Mouse (Mus musculus): ENCODE data around the gene Rpp30.

Gene Rpp30

DNA sequence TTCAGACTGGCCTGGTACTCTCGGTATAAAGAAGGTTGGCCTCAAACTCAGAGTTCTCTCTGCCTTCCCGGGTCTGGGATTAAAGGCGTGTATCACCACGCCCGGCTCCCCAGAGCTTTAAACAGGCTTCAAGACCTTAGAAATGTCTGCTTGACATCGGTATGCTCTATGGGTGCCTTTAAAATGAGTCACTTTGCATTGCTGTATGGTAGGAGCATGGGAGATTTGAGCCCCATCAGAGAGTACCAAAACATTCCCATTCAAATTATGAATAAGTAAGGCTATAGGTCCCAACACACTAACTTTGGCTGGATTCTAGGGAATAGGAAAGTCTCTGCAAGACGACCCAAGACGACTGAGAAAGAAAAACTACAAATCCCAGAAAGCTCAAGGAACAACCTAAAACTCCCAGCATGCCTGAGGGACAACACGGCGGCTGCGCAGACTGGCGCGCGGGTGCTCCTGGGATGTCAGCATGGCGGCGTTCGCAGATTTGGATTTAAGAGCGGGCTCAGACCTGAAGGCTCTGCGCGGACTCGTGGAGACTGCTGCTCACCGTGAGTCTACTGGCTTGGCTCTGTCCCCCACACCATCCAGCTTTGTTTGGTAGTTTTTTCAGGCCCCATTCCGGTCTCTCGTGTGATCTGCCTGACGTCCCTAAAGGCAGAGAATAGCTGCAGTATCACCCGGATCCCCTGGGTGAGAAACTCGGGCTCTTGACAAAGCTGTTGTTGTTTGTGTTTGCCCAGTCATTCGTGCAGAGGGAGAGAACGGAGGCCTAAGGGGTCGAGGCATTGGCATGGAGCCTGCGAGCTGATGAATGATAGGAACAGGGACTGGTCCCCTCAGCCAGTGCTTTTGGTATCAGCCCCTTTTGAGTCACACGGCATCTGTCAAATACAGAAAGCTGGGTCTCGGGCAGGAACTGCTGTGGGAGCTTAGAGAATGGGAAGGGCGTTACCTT, at the start of gene Rpp30:
Rpp30 (plus strand) TSS at position 455 of the 964 bp plus-strand sequence.
- DNase-seq (ENCODE audit: inconsistent ontology term), result peak; percentile 91

DNA sequence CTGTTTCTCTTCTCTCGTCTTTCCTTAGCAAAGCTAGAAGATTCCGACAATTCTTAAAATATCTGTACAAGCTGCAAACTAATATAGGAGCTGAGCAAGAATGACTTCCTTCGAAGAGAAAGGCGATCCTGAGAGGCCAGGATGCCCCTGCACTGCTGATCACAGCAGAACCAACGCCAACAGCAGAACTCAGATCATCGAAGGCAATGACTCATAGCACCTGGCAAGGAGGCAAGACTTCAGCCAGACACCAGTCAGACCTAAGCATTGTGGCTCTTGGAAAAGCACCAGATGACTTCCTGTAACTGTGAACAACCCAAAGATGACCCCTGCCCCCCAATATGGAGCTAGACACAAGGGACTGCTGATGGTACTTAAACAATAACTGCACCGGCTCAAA, 37.5 kb upstream of the Rpp30 start:
- no peak for DNase-seq (ENCODE audit: inconsistent ontology term)

DNA sequence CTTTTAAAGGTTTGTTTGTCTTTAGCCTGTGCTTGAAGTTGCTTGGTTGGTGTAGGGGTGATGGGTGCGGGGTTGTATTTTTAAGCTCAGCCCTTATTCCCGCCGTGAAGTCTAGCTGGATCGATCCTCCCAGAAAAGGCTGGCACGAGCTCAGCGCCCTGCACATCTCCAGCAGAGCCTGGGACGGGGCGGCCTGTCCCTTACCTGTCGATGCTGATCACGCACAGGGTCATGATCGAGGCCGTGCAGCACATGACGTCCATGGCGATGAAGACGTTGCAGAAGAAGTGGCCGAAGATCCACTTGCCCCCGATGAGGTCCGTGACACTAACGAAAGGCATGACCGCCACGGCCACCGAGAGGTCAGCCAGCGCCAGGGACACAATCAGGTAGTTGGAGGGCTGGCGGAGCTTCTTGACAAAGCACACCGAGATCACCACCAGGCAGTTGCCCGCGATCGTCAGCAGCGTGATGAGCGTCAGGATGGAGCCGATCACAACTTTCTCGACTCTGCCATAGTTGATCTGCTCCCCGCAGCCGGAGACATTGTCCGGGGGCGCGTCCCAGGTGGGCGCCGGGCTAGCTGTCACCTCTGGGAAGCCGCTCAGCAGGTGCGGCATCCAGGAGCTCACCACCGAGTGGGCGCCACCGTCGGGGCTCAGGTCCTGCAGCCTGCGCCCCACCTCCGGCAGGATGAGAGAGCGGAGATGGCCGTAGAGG, 26.9 kb upstream of the Rpp30 start:
- DNase-seq (ENCODE audit: inconsistent ontology term), result no peak

DNA sequence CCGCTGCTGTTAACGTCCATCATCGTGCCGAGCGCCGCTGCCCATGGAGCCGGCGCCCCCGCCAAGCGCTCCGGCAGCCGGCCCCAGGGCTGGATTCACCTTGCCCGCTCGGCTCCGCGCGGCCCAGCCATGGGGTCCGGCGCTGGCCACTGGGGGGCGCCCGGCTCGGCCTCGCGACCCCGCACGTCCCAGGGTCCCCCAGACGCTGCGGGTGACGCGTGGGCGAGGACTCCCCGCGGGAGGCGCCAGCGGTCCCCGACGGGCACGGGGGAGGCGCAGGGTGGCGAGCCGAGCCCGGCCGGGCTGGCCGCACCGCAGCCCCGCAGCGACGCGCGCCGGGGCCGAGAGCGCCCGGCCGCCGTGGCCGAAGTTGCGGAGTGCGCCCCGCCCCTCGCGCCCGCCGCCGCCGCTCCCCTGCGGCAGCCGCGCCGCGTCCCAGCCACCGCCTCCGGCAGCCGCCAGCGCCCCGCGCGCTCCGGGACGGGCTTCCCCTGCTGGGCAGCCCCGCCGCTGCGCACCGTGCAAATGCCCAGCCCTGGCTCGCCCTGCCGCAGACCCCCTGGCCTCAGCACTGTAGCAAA, 26.2 kb upstream of the Rpp30 start, which contains the start of gene Htr7:
Htr7 (minus strand) TSS at position 277 of the 581 bp plus-strand sequence.
- DNase-seq (ENCODE audit: inconsistent ontology term), result peak; percentile 37

DNA sequence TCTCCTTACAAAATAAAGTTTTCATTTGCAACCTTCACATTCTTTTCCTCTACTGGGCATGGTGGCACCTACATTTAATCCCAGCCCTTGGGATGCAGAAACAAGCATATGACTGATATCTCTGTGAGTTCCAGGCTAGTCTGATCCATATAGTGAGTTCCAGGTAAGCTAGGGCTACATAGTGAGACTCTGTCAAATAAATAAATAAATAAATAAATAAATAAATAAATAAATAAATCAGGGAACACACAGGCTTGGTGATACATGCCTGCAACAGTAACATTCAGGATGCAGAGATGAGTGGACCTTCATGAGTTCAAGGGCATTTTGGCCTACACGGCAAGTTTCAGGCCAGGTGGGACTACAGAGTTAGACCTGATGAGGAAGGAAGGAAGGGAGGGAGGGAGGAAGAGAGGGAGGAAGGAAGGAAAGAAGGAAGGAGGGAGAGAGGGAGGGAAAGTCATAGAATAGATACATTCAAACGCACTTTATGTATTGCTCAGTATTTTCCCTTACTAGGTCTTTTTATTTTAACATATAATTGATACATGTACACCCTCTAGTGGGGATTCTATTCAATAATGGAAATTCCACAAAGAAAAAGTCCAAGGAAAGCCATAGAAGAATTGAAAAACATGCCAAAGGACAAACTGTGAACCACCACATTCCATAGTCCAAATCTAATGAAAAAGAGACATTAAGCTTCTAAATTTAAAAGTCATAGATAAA, 20.6 kb upstream of the Rpp30 start:
- DNase-seq (ENCODE audit: inconsistent ontology term), result no peak

DNA sequence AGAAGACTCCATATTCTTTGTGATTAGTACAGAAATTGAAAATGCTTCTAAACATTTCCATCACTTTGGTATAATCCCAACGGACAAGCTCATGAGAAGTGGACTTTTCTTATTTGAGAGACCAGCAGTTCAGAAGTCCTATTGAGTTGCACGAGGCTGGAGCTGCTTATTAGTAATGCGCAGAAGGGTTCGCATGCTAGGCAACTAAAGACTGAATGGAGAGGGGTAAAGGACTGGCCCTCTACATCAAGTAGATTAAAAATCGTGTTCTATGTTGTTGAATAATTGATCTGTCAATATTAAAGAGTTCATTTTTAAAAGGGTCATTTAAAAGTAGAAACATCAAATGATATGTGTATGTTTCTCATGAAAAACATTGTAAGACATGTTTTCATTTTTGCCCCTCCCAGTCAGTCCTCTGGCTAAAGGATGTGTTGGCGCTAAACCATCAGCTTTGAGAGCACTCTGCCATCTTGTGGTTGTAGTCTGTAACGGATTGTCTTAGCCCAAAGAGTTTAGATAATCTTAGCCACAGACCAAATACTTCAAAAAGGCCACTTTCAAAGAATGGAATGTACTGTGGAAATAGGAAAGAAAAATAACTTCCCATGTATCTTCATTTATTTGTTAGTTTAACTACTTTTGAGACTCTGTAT, 782 bp upstream of the Rpp30 start:
- DNase-seq (ENCODE audit: inconsistent ontology term), result peak; percentile 74

DNA sequence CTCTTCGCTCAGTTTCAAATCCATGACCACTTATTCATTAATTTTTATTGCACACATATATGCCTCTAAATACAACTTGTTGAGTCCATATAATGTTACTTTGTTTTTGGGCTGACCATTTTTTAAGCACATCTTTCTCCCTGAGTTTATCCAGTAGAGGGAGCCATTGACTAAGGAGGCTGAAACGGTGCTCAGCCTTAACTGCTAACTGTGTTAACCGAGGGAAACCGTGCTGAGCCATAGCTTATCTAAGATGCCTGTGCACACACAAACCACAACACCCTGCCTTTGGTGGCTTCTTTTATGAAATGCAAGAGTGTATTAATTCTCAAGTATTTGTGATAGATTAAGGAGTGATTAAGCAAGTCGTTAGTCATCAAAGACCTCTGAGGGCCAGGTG, 7.3 kb downstream of the Rpp30 start:
- peak; percentile 9 for DNase-seq (ENCODE audit: inconsistent ontology term)

DNA sequence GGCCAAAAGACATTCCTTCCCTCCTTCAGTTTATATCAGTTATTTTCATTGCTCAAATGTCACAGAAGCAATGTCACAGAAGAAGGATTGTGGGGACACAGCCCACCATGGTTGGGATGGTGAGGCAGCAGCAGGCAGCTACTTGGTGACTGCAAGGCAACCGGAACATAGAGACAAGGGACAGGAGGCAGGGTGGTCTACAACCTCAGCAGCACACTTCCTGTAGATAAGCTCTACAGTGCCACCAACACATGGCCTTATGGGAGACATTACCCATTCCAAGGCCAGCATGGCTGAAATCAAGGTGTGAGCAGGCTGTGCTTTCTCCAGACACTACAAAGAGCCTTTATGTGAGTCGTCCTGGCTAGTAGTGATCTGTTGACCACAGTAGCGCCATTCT, 13.7 kb downstream of the Rpp30 start:
- DNase-seq (ENCODE audit: inconsistent ontology term), result no peak

DNA sequence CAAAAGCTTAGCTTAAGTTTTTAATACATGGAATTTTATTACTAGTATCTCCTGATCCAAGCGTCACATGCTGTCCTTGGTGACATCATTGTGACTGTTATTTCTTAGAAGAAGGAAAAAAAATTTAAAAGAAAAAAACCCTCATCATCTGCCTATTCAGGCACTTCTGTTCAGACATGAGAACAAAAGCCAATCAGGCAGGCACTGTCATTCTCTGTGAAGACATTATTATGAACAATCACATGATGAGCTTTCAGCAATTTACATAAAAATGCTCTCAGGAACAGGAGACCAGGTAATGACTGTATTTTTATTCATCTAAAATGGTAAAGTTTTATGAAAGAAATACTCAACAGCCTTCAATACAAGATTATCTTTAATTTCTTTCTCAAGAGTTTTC, 14.7 kb downstream of the Rpp30 start:
- no peak for DNase-seq (ENCODE audit: inconsistent ontology term)

DNA sequence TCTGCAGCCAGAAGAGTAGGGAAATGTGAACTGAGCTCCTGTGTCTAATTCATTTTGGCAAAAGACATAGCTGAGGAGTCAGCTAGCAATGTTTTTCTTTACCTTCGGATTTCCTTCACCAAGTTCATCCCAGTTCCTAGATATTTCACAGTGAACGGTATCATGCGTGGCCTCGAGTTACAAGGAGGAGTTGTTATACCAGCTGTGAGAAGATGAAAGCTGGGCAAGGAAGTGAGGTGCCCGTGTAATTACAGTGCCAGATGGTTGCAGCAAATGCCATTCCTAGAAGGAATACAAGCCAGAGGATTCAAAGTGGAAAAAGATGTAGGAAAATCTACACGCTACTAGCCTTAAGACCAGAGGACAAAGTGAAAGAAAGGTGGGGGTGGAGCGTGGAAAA, 15.4 kb downstream of the Rpp30 start:
- DNase-seq (ENCODE audit: inconsistent ontology term), result no peak

DNA sequence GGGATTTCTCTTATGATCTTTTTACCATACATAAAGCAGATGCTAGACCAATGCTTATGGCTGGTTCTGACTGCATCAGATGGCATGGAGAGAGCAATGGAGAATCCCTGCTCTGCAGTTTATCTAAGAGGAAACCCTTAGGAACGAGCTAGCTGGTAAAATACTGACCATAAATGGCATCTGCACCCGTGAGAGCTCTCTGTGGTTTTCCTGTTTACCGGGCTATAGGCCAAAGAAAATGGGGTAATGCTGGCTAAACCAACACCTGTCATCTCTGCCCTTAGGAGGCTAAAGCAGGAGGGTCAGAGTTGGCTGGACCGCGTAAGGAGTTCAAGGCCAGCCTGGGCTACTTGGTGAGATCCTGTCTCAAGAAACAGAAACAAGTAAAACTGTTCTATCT, 20.4 kb downstream of the Rpp30 start:
- DNase-seq (ENCODE audit: inconsistent ontology term), result no peak

DNA sequence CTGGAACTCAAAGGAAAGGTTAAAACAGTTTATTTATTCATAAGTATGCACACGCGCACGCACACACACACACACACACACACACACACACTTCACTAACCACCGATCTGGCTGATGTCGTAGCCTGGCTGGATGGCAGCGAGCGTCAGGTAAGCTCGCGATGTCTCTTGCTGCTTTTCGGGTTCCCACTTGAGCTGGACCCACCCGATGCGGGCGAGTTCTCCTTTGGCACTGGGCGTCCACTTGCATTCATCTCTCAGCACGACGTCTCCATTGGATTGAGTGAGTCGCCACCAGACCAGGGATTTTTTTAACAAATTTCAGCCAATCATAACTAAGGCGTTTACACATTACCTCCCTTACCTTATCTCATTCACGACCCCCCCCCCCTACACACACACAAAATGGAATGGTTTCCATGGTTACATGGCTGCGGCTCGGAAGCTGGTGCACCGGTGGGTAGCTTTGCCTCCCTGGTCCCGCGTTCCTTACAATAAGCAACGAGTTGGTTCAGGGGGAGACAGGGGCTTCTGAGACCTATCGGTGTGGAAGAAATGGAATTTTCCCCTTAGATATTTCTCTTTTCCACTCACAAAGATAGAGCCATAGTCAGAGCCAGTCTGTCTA, 25.9 kb downstream of the Rpp30 start:
- DNase-seq (ENCODE audit: inconsistent ontology term), result no peak

DNA sequence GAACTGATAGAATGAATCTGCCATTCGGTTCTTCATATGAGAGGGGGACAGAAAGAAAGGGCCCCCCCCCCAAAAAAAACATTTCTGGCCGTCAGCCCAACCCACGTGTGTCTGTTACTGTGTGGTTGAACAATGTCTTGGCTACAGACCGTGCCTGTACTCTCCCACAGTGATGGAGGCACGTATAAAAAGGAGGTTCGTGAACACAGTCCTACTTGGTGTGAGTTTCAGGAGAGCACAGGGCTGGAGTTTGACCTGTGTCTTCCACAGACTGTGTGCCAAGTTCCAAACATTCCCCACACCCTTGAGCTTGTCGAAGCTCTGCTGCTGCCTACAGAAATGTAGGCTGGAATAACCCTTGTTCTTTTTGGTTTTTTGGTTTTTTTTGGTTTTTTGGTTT, 26.9 kb downstream of the Rpp30 start:
- no peak for DNase-seq (ENCODE audit: inconsistent ontology term)

DNA sequence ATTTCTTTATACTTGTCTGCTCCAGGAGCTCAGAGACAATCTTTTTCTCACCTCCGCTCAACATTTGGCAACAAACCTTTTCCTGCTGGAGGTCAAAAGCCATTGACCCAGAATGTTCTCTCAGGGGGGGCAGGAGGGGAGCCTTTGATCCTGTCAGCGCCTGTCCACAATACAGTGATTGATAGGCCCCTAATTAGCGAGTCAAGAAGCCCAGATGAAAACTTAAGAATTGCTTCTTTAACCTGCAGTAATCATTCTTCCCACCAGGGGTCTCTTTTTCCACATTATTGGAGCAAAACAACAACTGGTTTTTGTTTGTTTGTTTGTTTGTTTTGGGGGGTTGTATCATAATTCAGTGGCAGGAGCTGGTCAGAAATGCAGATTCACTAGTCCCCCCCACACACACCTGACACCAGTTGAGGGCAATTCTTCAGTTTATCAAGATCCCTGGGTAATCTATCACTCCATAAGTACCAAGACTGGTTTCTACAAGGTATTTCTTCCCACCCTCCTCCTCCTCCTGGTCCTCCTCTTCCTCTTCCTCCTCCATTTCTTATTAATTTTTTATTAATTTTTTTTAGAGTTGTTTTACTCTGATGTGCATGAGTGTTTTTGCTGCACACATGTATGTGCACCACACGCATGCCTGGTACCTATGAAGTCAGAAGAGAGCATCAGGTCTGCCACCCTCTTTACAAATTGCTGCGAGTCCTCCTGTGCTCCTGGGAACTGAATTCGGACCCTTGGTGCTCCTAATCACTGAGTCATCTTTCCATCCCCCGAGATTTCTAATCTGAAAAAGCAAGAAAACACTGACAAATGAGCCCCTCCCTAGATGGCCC, 27.8 kb downstream of the Rpp30 start:
- peak; percentile 51 for DNase-seq (ENCODE audit: inconsistent ontology term)

DNA sequence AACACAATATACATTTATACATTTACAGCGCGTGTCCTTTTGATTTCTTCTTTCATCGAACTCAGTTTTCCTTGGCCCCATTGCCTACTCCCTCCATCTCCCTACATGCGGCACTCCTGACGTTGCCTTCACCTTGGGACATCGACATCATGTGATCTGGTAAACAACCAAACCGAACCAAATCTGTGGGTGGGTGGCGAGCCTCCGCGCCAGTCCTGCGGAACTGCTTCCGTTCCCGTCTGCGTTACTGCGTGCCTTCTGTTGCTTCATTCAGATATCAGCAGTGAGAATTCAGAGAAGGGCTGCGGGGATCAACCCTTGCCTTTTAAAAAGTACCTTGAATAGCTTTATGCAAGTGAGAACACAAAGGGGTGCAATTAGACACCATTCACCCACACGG, 28.5 kb downstream of the Rpp30 start:
- DNase-seq (ENCODE audit: inconsistent ontology term), result no peak

DNA sequence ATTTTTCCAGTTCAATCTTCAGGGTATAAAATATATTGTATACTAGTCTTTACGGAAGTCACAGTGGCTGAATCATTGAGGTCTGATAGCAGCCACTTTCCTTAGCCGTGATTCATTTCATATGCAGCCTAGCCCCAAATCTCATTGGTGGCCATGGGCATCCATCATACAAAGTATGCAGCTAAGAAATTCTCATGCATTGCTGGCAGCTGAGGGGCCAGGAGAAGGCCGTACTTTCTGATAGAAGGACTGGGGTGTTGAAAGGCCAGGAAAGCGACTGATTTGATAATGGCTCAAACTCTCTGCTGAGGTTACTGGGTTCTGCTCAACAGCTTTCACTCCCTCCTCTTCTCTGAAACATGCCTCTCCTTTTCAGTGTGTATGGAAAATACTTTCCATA, 32.7 kb downstream of the Rpp30 start:
- DNase-seq (ENCODE audit: inconsistent ontology term), result no peak

DNA sequence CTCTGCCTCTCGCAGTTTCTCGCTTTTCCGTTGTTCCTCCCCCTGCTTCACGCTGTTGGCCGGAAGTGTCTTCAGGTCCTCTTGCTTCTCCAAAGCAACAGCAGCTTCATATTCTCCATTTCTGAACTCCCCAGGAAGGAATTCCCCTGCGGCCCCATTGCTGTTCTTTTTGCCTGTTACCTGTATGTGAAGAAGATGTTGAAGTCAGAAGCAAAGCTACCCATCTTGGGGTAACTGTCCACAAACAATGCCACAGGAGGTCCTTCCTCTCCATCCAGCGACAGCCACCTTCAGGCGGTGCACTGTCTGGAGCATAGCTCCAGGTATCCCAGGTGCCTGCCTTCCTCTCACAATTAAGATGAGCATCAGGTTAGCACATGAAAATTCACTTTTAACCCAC, 35.7 kb downstream of the Rpp30 start:
- DNase-seq (ENCODE audit: inconsistent ontology term), result no peak

DNA sequence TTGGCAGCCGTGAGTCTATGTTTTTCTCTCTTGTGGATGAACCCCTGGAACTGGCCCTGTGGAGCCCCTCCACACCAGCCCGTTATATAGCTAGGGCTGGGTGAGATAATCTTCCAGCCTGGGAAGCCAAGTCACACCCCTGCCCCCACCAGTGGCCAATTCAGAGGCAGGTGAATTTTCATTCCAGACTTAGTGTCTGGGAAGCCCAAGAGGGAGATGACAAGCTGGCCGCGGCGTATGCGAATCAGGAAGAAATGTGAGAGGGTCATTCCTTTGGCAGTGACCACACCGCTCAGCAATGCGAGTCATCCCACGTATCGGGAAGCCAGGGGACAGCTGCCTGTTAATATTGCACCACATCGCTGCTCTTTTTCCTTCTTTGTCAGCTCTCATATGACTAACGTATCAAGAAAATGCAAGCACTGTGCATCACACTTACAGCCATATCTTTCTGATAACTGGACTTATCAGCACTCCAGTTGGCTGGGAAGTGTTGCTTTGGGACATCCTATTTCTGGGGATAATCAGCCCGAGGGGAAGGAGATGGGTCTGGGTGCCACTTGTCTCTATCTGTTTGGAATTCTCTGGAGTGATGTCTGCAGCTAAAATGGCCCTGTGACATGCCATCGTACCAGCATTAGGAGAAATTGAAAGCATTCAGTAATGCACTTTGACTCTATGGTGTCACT, 36.4 kb downstream of the Rpp30 start, which contains the start of gene Ankrd1:
Ankrd1 (minus strand) TSS at position 317 of the 689 bp plus-strand sequence.
- peak; percentile 92 for DNase-seq (ENCODE audit: inconsistent ontology term)

DNA sequence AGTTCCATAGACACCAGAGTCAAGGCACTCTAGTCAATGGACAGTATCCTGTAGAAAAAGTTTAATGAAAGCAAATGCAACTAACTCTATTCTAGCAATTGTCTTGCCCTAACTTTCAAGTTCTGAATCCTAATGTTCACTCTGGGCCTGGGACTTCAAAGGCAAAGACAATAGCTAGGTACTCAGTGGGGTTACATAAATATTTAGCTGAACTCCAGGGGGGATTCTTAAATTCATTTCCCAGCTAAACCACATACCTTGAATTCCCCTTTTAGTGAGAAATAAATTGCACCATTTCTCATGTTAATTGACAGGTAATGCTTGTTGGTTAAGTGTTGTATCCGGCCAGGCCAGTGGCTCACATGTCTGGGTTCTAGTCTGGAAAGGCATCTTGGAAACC, 40.7 kb downstream of the Rpp30 start:
- no peak for DNase-seq (ENCODE audit: inconsistent ontology term)

Measured in Muller cell, postnatal 12 days (primary cell).